Mouse (Mus musculus) intestine, embryonic 15.5 days (tissue): Measurements from ENCODE around the gene Rab43. TPM values are rescaled to one million over a fixed set of nuclear protein-coding genes. Genes with fewer than 3 reads are reported as not detected.

Source experiments
- ATAC-seq: fragments of 200-750 bp; cut with Nextera tagmentation; 2 replicates; pipeline ENCODE4 v1.8.0; 2017; ENCODE audit warnings: moderate TSS enrichment, moderate library complexity
- H3K27ac ChIP-seq: fragments of 300-500 bp; sonication (generic); 2 replicates; pipeline ENCODE4 v1.5.1; 2015; ENCODE audit warnings: mild to moderate bottlenecking, inconsistent platforms
- H3K27me3 ChIP-seq: fragments of 300-500 bp; sonication (generic); replicated peaks from 2 replicates; pipeline ENCODE4 v1.6.1; 2015; ENCODE audit warnings: inconsistent platforms
- H3K36me3 ChIP-seq: fragments of 300-500 bp; sonication (generic); 2 replicates; pipeline ENCODE4 v1.6.1; 2015; ENCODE audit warnings: inconsistent platforms
- H3K4me1 ChIP-seq: fragments of 300-500 bp; sonication (generic); replicated peaks from 2 replicates; pipeline ENCODE4 v1.6.1; 2015; ENCODE audit warnings: inconsistent platforms
- H3K4me2 ChIP-seq: fragments of 300-500 bp; sonication (generic); replicated peaks from 2 replicates; pipeline ENCODE4 v1.6.1; 2015; ENCODE audit warnings: mild to moderate bottlenecking, inconsistent platforms
- H3K4me3 ChIP-seq: fragments of 300-500 bp; sonication (generic); replicated peaks from 2 replicates; pipeline ENCODE4 v1.5.1; 2015; ENCODE audit warnings: inconsistent platforms
- H3K9ac ChIP-seq: fragments of 300-500 bp; sonication (generic); 2 replicates; pipeline ENCODE4 v1.6.1; 2015; ENCODE audit warnings: inconsistent platforms
- H3K9me3 ChIP-seq: fragments of 300-500 bp; sonication (generic); 2 replicates; pipeline ENCODE4 v1.6.1; 2016; ENCODE audit warnings: inconsistent platforms
- WGBS: fragments of 180-500 bp; shearing (Covaris S2); methylation state at CpG from one replicate; pipeline ENCODE4 v1.1.7; 2015; 5-methylcytosine and 5-hydroxymethylcytosine counted together
- polyA plus RNA-seq: library from polyadenylated mRNA; unstranded; fragments of >200 nt; fragmentation: Nextera tagmentation; extraction: Ambion mirVana; gene quantifications from 2 replicates; pipeline ENCODE4 v1.2.1, GENCODE M21; 2015

The Rab43 gene
- polyA plus RNA-seq, 1 experiment from 2014 or later = 12.2 TPM

GRCm38 (mm10) chr6:87807735-87808440 is 4.1 kb downstream of the Rab43 start:
- 84% methylated on average over 4 of the region's 4 CpGs for WGBS
- Histone ChIP-seq H3K9ac (no peak overlapping the region), H3K36me3 (no peaks in the 10 kb centered on the region), H3K27me3 (no peaks in the 10 kb centered on the region), H3K4me3 (no peak overlapping the region), H3K4me2 (no peak overlapping the region), H3K4me1 (peaks cover 23% of the 10 kb centered on the region), H3K27ac (no peak overlapping the region), H3K9me3 (no peaks in the 10 kb centered on the region)
- ATAC-seq = no peak

- no peak overlapping the region for H3K4me3 ChIP-seq
- no peak for ATAC-seq
- H3K9ac ChIP-seq = no peak overlapping the region
- peaks cover 18% of the 10 kb centered on the region for H3K4me1 ChIP-seq
- no peaks in the 10 kb centered on the region for H3K27me3 ChIP-seq
- H3K27ac ChIP-seq = no peak overlapping the region
- no peaks in the 10 kb centered on the region for H3K36me3 ChIP-seq
- no peak overlapping the region for H3K4me2 ChIP-seq
- no peaks in the 10 kb centered on the region for H3K9me3 ChIP-seq
- WGBS = 66% methylated on average over 2 of the region's 2 CpGs
Observed at GRCm38 (mm10) chr6:87806857-87807256, 5.1 kb downstream of the Rab43 start.

GRCm38 (mm10) chr6:87806028-87806427 is 5.9 kb downstream of the Rab43 start:
- 82% methylated on average over 2 of the region's 2 CpGs for WGBS
- no peak for ATAC-seq
- Histone ChIP-seq H3K27ac (no peak overlapping the region), H3K4me3 (no peak overlapping the region), H3K4me1 (peaks cover 18% of the 10 kb centered on the region), H3K9ac (no peak overlapping the region), H3K9me3 (no peaks in the 10 kb centered on the region), H3K4me2 (no peak overlapping the region), H3K27me3 (no peaks in the 10 kb centered on the region), H3K36me3 (no peaks in the 10 kb centered on the region)

- H3K36me3 ChIP-seq = no peaks in the 10 kb centered on the region
- H3K4me1 ChIP-seq = peaks cover 15% of the 10 kb centered on the region
- no peak overlapping the region for H3K4me2 ChIP-seq
- no peak for ATAC-seq
- H3K27me3 ChIP-seq = no peaks in the 10 kb centered on the region
- WGBS = 85% methylated on average over 7 of the region's 7 CpGs
- H3K9ac ChIP-seq = no peak overlapping the region
- no peak overlapping the region for H3K4me3 ChIP-seq
- no peaks in the 10 kb centered on the region for H3K9me3 ChIP-seq
- no peak overlapping the region for H3K27ac ChIP-seq
Observed at GRCm38 (mm10) chr6:87805448-87805847, 6.5 kb downstream of the Rab43 start.

GRCm38 (mm10) chr6:87804886-87805285 is 7.1 kb downstream of the Rab43 start:
- H3K27ac ChIP-seq = no peak overlapping the region
- WGBS = 65% methylated on average over 7 of the region's 7 CpGs
- H3K4me2 ChIP-seq = no peak overlapping the region
- no peak for ATAC-seq
- H3K36me3 ChIP-seq = no peaks in the 10 kb centered on the region
- peaks cover 10% of the 10 kb centered on the region; the same call in 1 of the 2 replicates for H3K4me1 ChIP-seq
- H3K9me3 ChIP-seq = no peaks in the 10 kb centered on the region
- H3K27me3 ChIP-seq = no peaks in the 10 kb centered on the region
- H3K9ac ChIP-seq = no peak overlapping the region
- no peak overlapping the region for H3K4me3 ChIP-seq

GRCm38 (mm10) chr6:87804036-87804435 is 7.9 kb downstream of the Rab43 start:
- WGBS = 97% methylated on average over 1 of the region's 1 CpGs
- H3K9me3 ChIP-seq = no peaks in the 10 kb centered on the region
- H3K9ac ChIP-seq = no peak overlapping the region
- no peak overlapping the region for H3K4me2 ChIP-seq
- H3K27ac ChIP-seq = no peak overlapping the region
- no peaks in the 10 kb centered on the region for H3K27me3 ChIP-seq
- peaks cover 3% of the 10 kb centered on the region; the same call in 1 of the 2 replicates for H3K4me1 ChIP-seq
- no peak for ATAC-seq
- H3K4me3 ChIP-seq = no peak overlapping the region
- no peaks in the 10 kb centered on the region for H3K36me3 ChIP-seq

GRCm38 (mm10) chr6:87802462-87802861 is 9.5 kb downstream of the Rab43 start:
- 81% methylated on average over 7 of the region's 7 CpGs for WGBS
- H3K27me3 ChIP-seq = no peaks in the 10 kb centered on the region
- H3K36me3 ChIP-seq = no peaks in the 10 kb centered on the region
- ATAC-seq = no peak
- no peak overlapping the region for H3K9ac ChIP-seq
- peaks cover 6% of the 10 kb centered on the region; the same call in 1 of the 2 replicates for H3K4me1 ChIP-seq
- H3K9me3 ChIP-seq = no peaks in the 10 kb centered on the region
- H3K27ac ChIP-seq = no peak overlapping the region
- H3K4me2 ChIP-seq = no peak overlapping the region
- H3K4me3 ChIP-seq = no peak overlapping the region

- Histone ChIP-seq H3K36me3 (no peaks in the 10 kb centered on the region), H3K27ac (no peak overlapping the region), H3K9me3 (no peaks in the 10 kb centered on the region), H3K9ac (no peak overlapping the region), H3K4me3 (no peak overlapping the region), H3K27me3 (no peaks in the 10 kb centered on the region), H3K4me2 (no peak overlapping the region), H3K4me1 (0 out of 2 replicates have a peak, but pooled peaks cover 3% of the 10 kb centered on the region)
- WGBS = 91% methylated on average over 6 of the region's 6 CpGs
- no peak for ATAC-seq
Observed at GRCm38 (mm10) chr6:87799576-87799975, 12.4 kb downstream of the Rab43 start.

GRCm38 (mm10) chr6:87797321-87797720 is 14.6 kb downstream of the Rab43 start:
- 0 out of 2 replicates have a peak, but pooled peaks cover 3% of the 10 kb centered on the region for H3K4me1 ChIP-seq
- H3K27ac ChIP-seq = no peak overlapping the region
- no peaks in the 10 kb centered on the region for H3K27me3 ChIP-seq
- 0 out of 2 replicates have a peak, but pooled peaks cover 3% of the 10 kb centered on the region for H3K36me3 ChIP-seq
- ATAC-seq = no peak
- H3K9me3 ChIP-seq = no peaks in the 10 kb centered on the region
- H3K9ac ChIP-seq = no peak overlapping the region
- WGBS = 20% methylated on average over 2 of the region's 2 CpGs
- H3K4me3 ChIP-seq = no peak overlapping the region
- no peak overlapping the region for H3K4me2 ChIP-seq

GRCm38 (mm10) chr6:87796251-87796880 is 15.6 kb downstream of the Rab43 start:
- ATAC-seq = no peak
- Histone ChIP-seq H3K9ac (no peak overlapping the region), H3K4me1 (0 out of 2 replicates have a peak, but pooled peaks cover 3% of the 10 kb centered on the region), H3K9me3 (no peaks in the 10 kb centered on the region), H3K36me3 (0 out of 2 replicates have a peak, but pooled peaks cover 7% of the 10 kb centered on the region), H3K27ac (no peak overlapping the region), H3K4me2 (no peak overlapping the region), H3K4me3 (no peak overlapping the region), H3K27me3 (no peaks in the 10 kb centered on the region)
- 81% methylated on average over 6 of the region's 6 CpGs for WGBS

- H3K4me3 ChIP-seq = no peak overlapping the region
- H3K4me1 ChIP-seq = peaks cover 8% of the 10 kb centered on the region
- H3K4me2 ChIP-seq = no peak overlapping the region
- no peaks in the 10 kb centered on the region for H3K9me3 ChIP-seq
- ATAC-seq = no peak
- WGBS = 74% methylated on average over 6 of the region's 6 CpGs
- no peak overlapping the region for H3K27ac ChIP-seq
- 0 out of 2 replicates have a peak, but pooled peaks cover 7% of the 10 kb centered on the region for H3K36me3 ChIP-seq
- H3K27me3 ChIP-seq = no peaks in the 10 kb centered on the region
- H3K9ac ChIP-seq = no peak overlapping the region
Observed at GRCm38 (mm10) chr6:87795385-87796150, 16.4 kb downstream of the Rab43 start.

- H3K4me1 ChIP-seq = peaks cover 23% of the 10 kb centered on the region
- no peaks in the 10 kb centered on the region for H3K9me3 ChIP-seq
- ATAC-seq = no peak
- no peak overlapping the region for H3K4me2 ChIP-seq
- no peak overlapping the region for H3K27ac ChIP-seq
- H3K27me3 ChIP-seq = no peaks in the 10 kb centered on the region
- H3K4me3 ChIP-seq = no peak overlapping the region
- 0 out of 2 replicates have a peak, but pooled peaks cover 7% of the 10 kb centered on the region for H3K36me3 ChIP-seq
- H3K9ac ChIP-seq = no peak overlapping the region
- WGBS = 92% methylated on average over 10 of the region's 10 CpGs
Observed at GRCm38 (mm10) chr6:87793821-87794510, 18.0 kb downstream of the Rab43 start.
